Comparison of ENCODE assay signal across 7 mouse cellular contexts in the genomic region with DNA sequence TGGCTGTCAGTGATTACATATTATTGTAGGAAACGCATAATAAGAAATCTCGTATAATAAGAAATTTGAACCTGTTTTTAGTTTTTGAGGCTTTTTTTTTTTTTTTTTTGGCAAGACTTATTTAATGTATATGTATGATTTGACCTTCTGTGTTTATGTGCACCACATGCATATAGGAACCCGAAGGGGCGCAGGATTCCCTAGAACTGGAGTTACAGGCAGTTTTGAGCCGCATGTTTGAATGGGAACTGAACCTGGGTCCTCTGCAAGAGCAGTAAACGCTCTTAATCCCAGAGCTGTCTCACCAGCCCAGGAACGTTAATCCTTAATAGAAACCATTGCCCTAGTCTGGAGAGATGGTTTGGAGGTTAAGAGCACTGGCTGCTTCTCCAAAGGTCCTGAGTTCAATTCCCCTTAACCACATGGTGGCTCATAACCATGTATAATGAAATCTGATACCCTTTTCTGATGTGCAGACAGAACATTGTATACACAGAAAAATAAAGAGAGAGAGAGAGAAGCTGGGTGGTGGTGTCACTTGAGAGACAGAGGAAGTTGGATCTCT. TPM values are rescaled to one million over a fixed set of nuclear protein-coding genes. Genes with fewer than 3 reads are reported as not detected.
DNase-seq lines count a peak whose midpoint lies in the region; ATAC-seq and TF ChIP-seq lines count a peak whose summit lies in the region.

No protein-coding gene starts in this region.

- peak overlapping the region; percentile 75 for H3K4me2 ChIP-seq in liver, embryonic 11.5 days
- H3K4me2 ChIP-seq in stomach, postnatal 0 days (replicated peaks; ENCODE audit: low read depth) = peak overlapping the region; percentile 63

- H3K4me1 ChIP-seq in thymus, adult 2 months (replicated peaks; ENCODE audit: control insufficient read depth, insufficient read depth, low read length) = peaks cover 11% of the 10 kb centered on the region
- peaks cover 8% of the 10 kb centered on the region; the same call in 1 of the 2 replicates for H3K4me1 ChIP-seq in liver, embryonic 11.5 days (replicated peaks; ENCODE audit: control insufficient read depth, insufficient read depth, low read length)
- H3K4me1 ChIP-seq in stomach, postnatal 0 days (replicated peaks; ENCODE audit: control insufficient read depth, insufficient read depth) = no peaks in the 10 kb centered on the region

- peak overlapping the region; percentile 77 for H3K4me3 ChIP-seq in thymus, adult 2 months (ENCODE audit: control insufficient read depth, insufficient read depth, low read length)
- H3K4me3 ChIP-seq in liver, embryonic 11.5 days (ENCODE audit: low read depth, low read length) = peak overlapping the region; percentile 70
- peak overlapping the region; percentile 94 for H3K4me3 ChIP-seq in stomach, postnatal 0 days (ENCODE audit: low read depth, low read length)

- 9% methylated on average over 7 of the region's 7 CpGs for WGBS in thymus, adult 2 months
- WGBS in liver, embryonic 11.5 days = 7% methylated on average over 7 of the region's 7 CpGs
- 5% methylated on average over 7 of the region's 7 CpGs for WGBS in stomach, postnatal 0 days

- no peak overlapping the region for H3K27ac ChIP-seq in thymus, adult 2 months (ENCODE audit: control insufficient read depth, insufficient read depth, low read length)
- H3K27ac ChIP-seq in liver, embryonic 11.5 days (ENCODE audit: low read depth, low read length) = peak overlapping the region; percentile 23; the same call in 1 of the 2 replicates
- no peak overlapping the region for H3K27ac ChIP-seq in stomach, postnatal 0 days (replicated peaks)

- TF ChIP-seq CTCF in thymus, adult 2 months (IDR thresholded peaks at IDR 0.05; ENCODE audit: borderline replicate concordance, control insufficient read depth, extremely low read depth, insufficient read depth, low read length, poor library complexity) = no peak
- TF ChIP-seq CTCF in stomach, postnatal 0 days (IDR thresholded peaks at IDR 0.05; ENCODE audit: low read depth) = no peak

- no peak for TF ChIP-seq EP300 in stomach, postnatal 0 days (optimal IDR thresholded peaks at IDR 0.05)

- H3K9ac ChIP-seq in liver, embryonic 11.5 days (ENCODE audit: low read depth, low read length) = peak overlapping the region; percentile 64
- H3K9ac ChIP-seq in stomach, postnatal 0 days (ENCODE audit: low read length) = peak overlapping the region; percentile 89

- peak; percentile 24 for ATAC-seq in erythroblast, adult 5-6 weeks (replicated peaks; ENCODE audit: low FRiP score, poor library complexity, severe bottlenecking)
- ATAC-seq in liver, embryonic 11.5 days (replicated peaks; ENCODE audit: low FRiP score) = no peak
- no peak for ATAC-seq in stomach, postnatal 0 days (ENCODE audit: low FRiP score, low TSS enrichment)
- no peak for ATAC-seq in activated CD4-positive, CD25-positive, alpha-beta regulatory T cell, adult 4 months

- H3K36me3 ChIP-seq in thymus, adult 2 months (ENCODE audit: control insufficient read depth, insufficient read depth, low read length) = no peaks in the 10 kb centered on the region
- peaks cover 8% of the 10 kb centered on the region; the same call in 1 of the 2 replicates for H3K36me3 ChIP-seq in liver, embryonic 11.5 days (ENCODE audit: control insufficient read depth, insufficient read depth, low read length)
- H3K36me3 ChIP-seq in stomach, postnatal 0 days (ENCODE audit: control insufficient read depth, insufficient read depth, low read length) = no peaks in the 10 kb centered on the region

- no peaks in the 10 kb centered on the region for H3K27me3 ChIP-seq in thymus, adult 2 months (ENCODE audit: control insufficient read depth, insufficient read depth, low read length)
- H3K27me3 ChIP-seq in liver, embryonic 11.5 days (replicated peaks; ENCODE audit: control insufficient read depth, insufficient read depth, low read length) = no peaks in the 10 kb centered on the region
- H3K27me3 ChIP-seq in stomach, postnatal 0 days (ENCODE audit: control insufficient read depth, insufficient read depth, low read length) = no peaks in the 10 kb centered on the region

- TF ChIP-seq POLR2A in thymus, adult 2 months (IDR thresholded peaks at IDR 0.05; ENCODE audit: control insufficient read depth, extremely low read depth, insufficient read depth, low read length, poor library complexity) = no peak

- no peaks in the 10 kb centered on the region for H3K9me3 ChIP-seq in liver, embryonic 11.5 days (ENCODE audit: control insufficient read depth, low read length)
- no peaks in the 10 kb centered on the region for H3K9me3 ChIP-seq in stomach, postnatal 0 days (ENCODE audit: control insufficient read depth, low read length)

- DNase-seq in thymus, adult 2 months = no peak
- DNase-seq in thymus, postnatal 25 days = no peak
- no peak for DNase-seq in liver, embryonic 11.5 days (ENCODE audit: low spot score)
- DNase-seq in stomach, postnatal 0 days (ENCODE audit: low spot score) = no peak
- no peak for DNase-seq in gastrocnemius, adult 18-20 months (ENCODE audit: low spot score)

RNA-seq across cellular contexts. Expression of a gene that starts 0.4 kb away (rescaled TPM):
- polyA plus RNA-seq in thymus, adult 2 months (2012; rRNA removed) = 13.3 and 17.4 TPM in 2 replicates
- 27.8 and 40.3 TPM in 2 replicates for total RNA-seq in erythroblast, adult 5-6 weeks (2015; ENCODE audit: low replicate concordance)
- 32.1 and 36.5 TPM in 2 replicates for total RNA-seq in erythroblast, adult 5-6 weeks (2017; ENCODE audit: low replicate concordance)
- 19.1 and 22.7 TPM in 2 replicates for polyA plus RNA-seq in liver, embryonic 11.5 days (2014; fragmentation: Nextera tagmentation; extraction: Ambion mirVana)
- 1.6 and 1.9 TPM in 2 replicates for polyA plus RNA-seq in stomach, postnatal 0 days (2015; fragmentation: Nextera tagmentation; extraction: Ambion mirVana)
- polyA plus RNA-seq in activated CD4-positive, CD25-positive, alpha-beta regulatory T cell, adult 4 months (2017; shearing (Covaris generic)) = 1 to 10 TPM; 4.4 to 7.2 TPM
- under 1 TPM; 0.09 to 0.32 TPM for total RNA-seq in gastrocnemius, adult 18-20 months (2021)

RNA-seq across cellular contexts. Expression of a gene that starts 0.5 kb away (rescaled TPM):
- polyA plus RNA-seq in thymus, adult 2 months (2012; rRNA removed) = 54.5 and 59.7 TPM in 2 replicates
- 21.5 and 28.8 TPM in 2 replicates for total RNA-seq in erythroblast, adult 5-6 weeks (2015; ENCODE audit: low replicate concordance)
- total RNA-seq in erythroblast, adult 5-6 weeks (2017; ENCODE audit: low replicate concordance) = 18.2 and 21.3 TPM in 2 replicates
- 70.8 and 75.8 TPM in 2 replicates for polyA plus RNA-seq in liver, embryonic 11.5 days (2014; fragmentation: Nextera tagmentation; extraction: Ambion mirVana)
- 78.4 and 78.5 TPM in 2 replicates for polyA plus RNA-seq in stomach, postnatal 0 days (2015; fragmentation: Nextera tagmentation; extraction: Ambion mirVana)
- 10 to 100 TPM; 57.7 to 61.8 TPM for polyA plus RNA-seq in activated CD4-positive, CD25-positive, alpha-beta regulatory T cell, adult 4 months (2017; shearing (Covaris generic))
- total RNA-seq in gastrocnemius, adult 18-20 months (2021) = 10 to 100 TPM; 53.8 to 59.1 TPM

RNA-seq across cellular contexts. Expression of a gene that starts 30.2 kb away (rescaled TPM):
- 0.16 and 0.28 TPM in 2 replicates for polyA plus RNA-seq in thymus, adult 2 months (2012; rRNA removed)
- not detected in 2 replicates for total RNA-seq in erythroblast, adult 5-6 weeks (2015; ENCODE audit: low replicate concordance)
- total RNA-seq in erythroblast, adult 5-6 weeks (2017; ENCODE audit: low replicate concordance) = 0.34 TPM in 1 of 2 replicates, not detected in the other
- 0.16 TPM in 2 replicates for polyA plus RNA-seq in liver, embryonic 11.5 days (2014; fragmentation: Nextera tagmentation; extraction: Ambion mirVana)
- 0.36 and 0.42 TPM in 2 replicates for polyA plus RNA-seq in stomach, postnatal 0 days (2015; fragmentation: Nextera tagmentation; extraction: Ambion mirVana)
- under 1 TPM in 1 of 2 experiments, not detected in 1; 0.20 TPM for polyA plus RNA-seq in activated CD4-positive, CD25-positive, alpha-beta regulatory T cell, adult 4 months (2017; shearing (Covaris generic))
- under 1 TPM in 1 of 2 experiments, not detected in 1; 0.07 TPM for total RNA-seq in gastrocnemius, adult 18-20 months (2021)

RNA-seq across cellular contexts. Expression of a gene that starts 48.8 kb away (rescaled TPM):
- 15.2 and 16.1 TPM in 2 replicates for polyA plus RNA-seq in thymus, adult 2 months (2012; rRNA removed)
- total RNA-seq in erythroblast, adult 5-6 weeks (2015; ENCODE audit: low replicate concordance) = not detected in 2 replicates
- total RNA-seq in erythroblast, adult 5-6 weeks (2017; ENCODE audit: low replicate concordance) = 2.7 TPM in 1 of 2 replicates, not detected in the other
- 17.5 and 18.5 TPM in 2 replicates for polyA plus RNA-seq in liver, embryonic 11.5 days (2014; fragmentation: Nextera tagmentation; extraction: Ambion mirVana)
- polyA plus RNA-seq in stomach, postnatal 0 days (2015; fragmentation: Nextera tagmentation; extraction: Ambion mirVana) = 11.1 and 12.1 TPM in 2 replicates
- 1 to 10 TPM; 2.7 to 8.0 TPM for polyA plus RNA-seq in activated CD4-positive, CD25-positive, alpha-beta regulatory T cell, adult 4 months (2017; shearing (Covaris generic))
- total RNA-seq in gastrocnemius, adult 18-20 months (2021) = 10 to 100 TPM; 42.1 to 45.1 TPM
